Mouse (Mus musculus): ENCODE measurements around the gene Olfr517. TPM values are rescaled to one million over a fixed set of nuclear protein-coding genes. Genes with fewer than 3 reads are reported as not detected.

Olfr517 gene
- total RNA-seq (2015) (not detected in 2 replicates), total RNA-seq (2017) (not detected in 2 replicates)

- no peak for ATAC-seq (ENCODE audit: poor library complexity, severe bottlenecking)
Observed at GRCm38 (mm10) chr7:108872279-108872678, at the start of gene Olfr517. Gene Olfr517, minus strand, starts transcription at chr7:108872379.

GRCm38 (mm10) chr7:108903969-108904368 is 31.8 kb upstream of the Olfr517 start:
- ATAC-seq (ENCODE audit: poor library complexity, severe bottlenecking): no peak

GRCm38 (mm10) chr7:108894320-108894719 is 22.1 kb upstream of the Olfr517 start, which contains the start of gene Olfr519:
Gene Olfr519, minus strand, starts transcription at chr7:108894420.
- no peak for ATAC-seq (ENCODE audit: poor library complexity, severe bottlenecking)

GRCm38 (mm10) chr7:108884906-108885305 is 12.7 kb upstream of the Olfr517 start, which contains the start of gene Olfr518:
Gene Olfr518, minus strand, starts transcription at chr7:108885006.
- ATAC-seq (ENCODE audit: poor library complexity, severe bottlenecking): no peak

- ATAC-seq (ENCODE audit: poor library complexity, severe bottlenecking): no peak
Observed at GRCm38 (mm10) chr7:108850429-108850828, 21.8 kb downstream of the Olfr517 start, which contains the start of gene Olfr516. Gene Olfr516, minus strand, starts transcription at chr7:108850529.

GRCm38 (mm10) chr7:108825897-108826296 is 46.3 kb downstream of the Olfr517 start, which contains the start of gene Olfr514:
Gene Olfr514, minus strand, starts transcription at chr7:108825997.
- no peak for ATAC-seq (ENCODE audit: poor library complexity, severe bottlenecking)

Other genes with a start within 250 kb of the Olfr517 start
- not detected in 2 replicates for gene Olfr508, start 242.4 kb downstream of the Olfr517 start, total RNA-seq (2015)
- gene Olfr508, start 242.4 kb downstream of the Olfr517 start, total RNA-seq (2017): not detected in 2 replicates
- not detected in 2 replicates for gene Olfr509, start 220.5 kb downstream of the Olfr517 start, total RNA-seq (2015)
- gene Olfr509, start 220.5 kb downstream of the Olfr517 start, total RNA-seq (2017): not detected in 2 replicates
- not detected in 2 replicates for gene Olfr510, start 206.0 kb downstream of the Olfr517 start, total RNA-seq (2015)
- gene Olfr510, start 206.0 kb downstream of the Olfr517 start, total RNA-seq (2017): not detected in 2 replicates
- not detected in 2 replicates for gene Olfr512, start 159.1 kb downstream of the Olfr517 start, total RNA-seq (2015)
- gene Olfr512, start 159.1 kb downstream of the Olfr517 start, total RNA-seq (2017): not detected in 2 replicates
- gene Olfr513, start 121.4 kb downstream of the Olfr517 start, total RNA-seq (2015): not detected in 2 replicates
- gene Olfr513, start 121.4 kb downstream of the Olfr517 start, total RNA-seq (2017): not detected in 2 replicates
- gene Olfr514, start 46.4 kb downstream of the Olfr517 start, total RNA-seq (2015): not detected in 2 replicates
- not detected in 2 replicates for gene Olfr514, start 46.4 kb downstream of the Olfr517 start, total RNA-seq (2017)
- not detected in 2 replicates for gene Olfr516, start 21.9 kb downstream of the Olfr517 start, total RNA-seq (2015)
- gene Olfr516, start 21.9 kb downstream of the Olfr517 start, total RNA-seq (2017): not detected in 2 replicates
- not detected in 2 replicates for gene Olfr518, start 12.6 kb upstream of the Olfr517 start, total RNA-seq (2015)
- not detected in 2 replicates for gene Olfr518, start 12.6 kb upstream of the Olfr517 start, total RNA-seq (2017)
- not detected in 2 replicates for gene Olfr519, start 22.0 kb upstream of the Olfr517 start, total RNA-seq (2015)
- gene Olfr519, start 22.0 kb upstream of the Olfr517 start, total RNA-seq (2017): not detected in 2 replicates
- gene Nlrp10, start 57.8 kb upstream of the Olfr517 start, total RNA-seq (2015): 0.80 and 0.96 TPM in 2 replicates
- gene Nlrp10, start 57.8 kb upstream of the Olfr517 start, total RNA-seq (2017): 0.53 and 1.6 TPM in 2 replicates
- 208 and 215 TPM in 2 replicates for gene Eif3f, start 62.0 kb upstream of the Olfr517 start, total RNA-seq (2015)
- gene Eif3f, start 62.0 kb upstream of the Olfr517 start, total RNA-seq (2017): 65.0 and 75.5 TPM in 2 replicates
- not detected in 2 replicates for gene Tub, start 78.0 kb upstream of the Olfr517 start, total RNA-seq (2015)
- gene Tub, start 78.0 kb upstream of the Olfr517 start, total RNA-seq (2017): not detected in 2 replicates
- 0.05 TPM in 1 of 2 replicates, not detected in the other for gene Ric3, start 211.0 kb upstream of the Olfr517 start, total RNA-seq (2015)
- gene Ric3, start 211.0 kb upstream of the Olfr517 start, total RNA-seq (2017): 0.08 and 0.33 TPM in 2 replicates